Comparison of ENCODE assay signal across 8 mouse cellular contexts in the genomic region with DNA sequence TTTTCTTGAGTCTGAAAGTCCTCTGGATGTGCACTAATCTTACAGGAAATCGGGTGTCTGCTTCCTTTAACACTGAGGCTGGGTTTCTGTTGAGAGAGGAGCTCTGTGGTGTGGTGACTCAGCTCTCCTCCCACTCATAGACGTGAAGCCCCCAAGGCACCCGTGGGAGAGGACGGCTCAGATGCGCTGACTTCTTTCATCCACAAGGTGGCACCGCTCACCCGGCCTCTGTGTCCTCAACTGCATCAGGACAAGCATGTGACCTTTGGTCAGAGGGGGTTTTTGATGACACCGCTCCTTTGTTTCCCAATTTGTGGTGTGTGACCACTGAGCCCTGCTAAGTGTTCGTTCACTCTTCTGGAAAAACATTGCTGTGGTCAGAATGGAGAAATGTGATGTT. TPM values are rescaled to one million over a fixed set of nuclear protein-coding genes. Genes with fewer than 3 reads are reported as not detected.
DNase-seq lines count a peak whose midpoint lies in the region; ATAC-seq and TF ChIP-seq lines count a peak whose summit lies in the region.

No protein-coding gene starts in this region.

- H3K4me3 ChIP-seq in small intestine, adult 2 months (ENCODE audit: low read depth, low read length) = no peak overlapping the region

- peak; percentile 59; the same call in 1 of the 2 replicates for TF ChIP-seq CTCF in small intestine, adult 2 months (IDR thresholded peaks at IDR 0.05; ENCODE audit: extremely low read depth, insufficient read length, insufficient replicate concordance, low read depth, low read length)

- WGBS in small intestine, adult 2 months = 61% methylated on average over 9 of the region's 9 CpGs

- DNase-seq in heart, adult 18-20 months = peak; percentile 27 to 43
- DNase-seq in heart, adult 9 months (ENCODE audit: low spot score in 2 of 2) = no peak
- peak; percentile 35 to 42 for DNase-seq in right cerebral cortex, postnatal 10 days (ENCODE audit: low spot score in 2 of 2)
- DNase-seq in right cerebral cortex, postnatal 36 days (ENCODE audit: low spot score in 2 of 2) = no peak
- no peak for DNase-seq in urinary bladder, adult 18-20 months (ENCODE audit: low spot score in 2 of 2)
- DNase-seq in ovary, postnatal 10 days (ENCODE audit: low spot score) = no peak

- no peaks in the 10 kb centered on the region for H3K36me3 ChIP-seq in small intestine, adult 2 months (ENCODE audit: control insufficient read depth, insufficient read depth, low read length)

- no peaks in the 10 kb centered on the region for H3K27me3 ChIP-seq in small intestine, adult 2 months (ENCODE audit: control insufficient read depth, insufficient read depth, low read length)

- no peaks in the 10 kb centered on the region for H3K4me1 ChIP-seq in small intestine, adult 2 months (ENCODE audit: control insufficient read depth, insufficient read depth, insufficient read length, low read length)

- H3K27ac ChIP-seq in small intestine, adult 2 months (ENCODE audit: insufficient read depth, low read depth, low read length) = no peak overlapping the region

- peak; percentile 74 for ATAC-seq in granulocyte monocyte progenitor cell, adult 5-6 weeks (replicated peaks; ENCODE audit: poor library complexity, severe bottlenecking)

- TF ChIP-seq POLR2A in small intestine, adult 2 months (IDR thresholded peaks at IDR 0.05; ENCODE audit: low read depth, low read length) = no peak

RNA-seq across cellular contexts. Expression of gene Crlf2, which starts 10.1 kb away (rescaled TPM):
- 1 to 10 TPM; 6.4 to 8.5 TPM for total RNA-seq in heart, adult 18-20 months (2021)
- 7.5 and 25.7 TPM in 2 replicates for total RNA-seq in granulocyte monocyte progenitor cell, adult 5-6 weeks (2014; fragmentation: Nextera tagmentation)
- 18.1 and 23.7 TPM in 2 replicates for total RNA-seq in granulocyte monocyte progenitor cell, adult 5-6 weeks (2017)
- polyA plus RNA-seq in small intestine, adult 2 months (2012; rRNA removed) = 22.3 and 51.8 TPM in 2 replicates

Comparison
In these comparisons a context has a peak if more than half of its experiments do, and no peak if none do; other contexts are left out.
1. DNase-seq: peak in heart, adult 18-20 months (2 of 2) and right cerebral cortex, postnatal 10 days (2 of 2); none in heart, adult 9 months (0 of 2), right cerebral cortex, postnatal 36 days (0 of 2), urinary bladder, adult 18-20 months (0 of 2) and ovary, postnatal 10 days (single experiment).